Mouse (Mus musculus): ENCODE results near the gene Tmed2.
"Not testable (repeated sequence)": the region's sequence is repeated elsewhere in the genome, so short reads cannot be mapped to it uniquely, and the experiment has no call there.

Gene Tmed2

GRCm38 (mm10) chr5:124571068-124571467 is 30.6 kb downstream of the Tmed2 start:
- no peak for DNase-seq (ENCODE audit: extremely low read depth, low read depth, low spot score)

GRCm38 (mm10) chr5:124575467-124575866 is 35.0 kb downstream of the Tmed2 start:
- no peak for DNase-seq (ENCODE audit: extremely low read depth, low read depth, low spot score)

GRCm38 (mm10) chr5:124578633-124579317 is 38.3 kb downstream of the Tmed2 start, which contains the start of the genes Eif2b1 and Gtf2h3:
Eif2b1 (minus strand) TSS chr5:124579131.
Gtf2h3 (plus strand) TSS chr5:124579140.
- DNase-seq (ENCODE audit: extremely low read depth, low read depth, low spot score): peak; percentile 25

GRCm38 (mm10) chr5:124582515-124582914 is 42.0 kb downstream of the Tmed2 start:
- no peak for DNase-seq (ENCODE audit: extremely low read depth, low read depth, low spot score)

- no peak for DNase-seq (ENCODE audit: extremely low read depth, low read depth, low spot score)
These were observed 52.3 kb downstream of the Tmed2 start for GRCm38 (mm10) chr5:124592768-124593167.

- peak; percentile 81 for DNase-seq (ENCODE audit: extremely low read depth, low read depth, low spot score)
These were observed 58.0 kb downstream of the Tmed2 start for GRCm38 (mm10) chr5:124598224-124599174.

- DNase-seq (ENCODE audit: extremely low read depth, low read depth, low spot score): not testable (repeated sequence)
These were observed 59.2 kb downstream of the Tmed2 start for GRCm38 (mm10) chr5:124599726-124600125.
